Mouse (Mus musculus) embryonic facial prominence, embryonic 12.5 days (tissue): ENCODE data around the gene Caskin2. TPM values are rescaled to one million over a fixed set of nuclear protein-coding genes. Genes with fewer than 3 reads are reported as not detected.
A peak's percentile ranks its signal among the peaks of the same experiment; 100 is the strongest.

Source experiments
- ATAC-seq: fragments of 200-750 bp; cut with Nextera tagmentation; 2 replicates; pipeline ENCODE4 v1.8.0; 2017; ENCODE audit not compliant: insufficient number of reproducible peaks, insufficient read depth, low FRiP score, low TSS enrichment
- H3K27ac ChIP-seq: fragments of 300-500 bp; sonication (generic); 2 replicates; pipeline ENCODE4 v1.5.1; 2016; ENCODE audit warnings: mild to moderate bottlenecking
- H3K27me3 ChIP-seq: fragments of 300-500 bp; sonication (generic); 2 replicates; pipeline ENCODE4 v1.6.1; 2016; ENCODE audit warnings: mild to moderate bottlenecking, moderate library complexity
- H3K36me3 ChIP-seq: fragments of 300-500 bp; sonication (generic); 2 replicates; pipeline ENCODE4 v1.6.1; 2016; ENCODE audit warnings: mild to moderate bottlenecking
- H3K4me1 ChIP-seq: fragments of 300-500 bp; sonication (generic); 2 replicates; pipeline ENCODE4 v1.6.1; 2016
- H3K4me2 ChIP-seq: fragments of 300-500 bp; sonication (generic); replicated peaks from 2 replicates; pipeline ENCODE4 v1.6.1; 2016; ENCODE audit warnings: mild to moderate bottlenecking, moderate library complexity
- H3K4me3 ChIP-seq: fragments of 300-500 bp; sonication (generic); 2 replicates; pipeline ENCODE4 v1.5.1; 2016; ENCODE audit warnings: mild to moderate bottlenecking
- H3K9ac ChIP-seq: fragments of 300-500 bp; sonication (generic); 2 replicates; pipeline ENCODE4 v1.6.1; 2016; ENCODE audit warnings: mild to moderate bottlenecking, moderate library complexity
- H3K9me3 ChIP-seq: fragments of 300-500 bp; sonication (generic); 2 replicates; pipeline ENCODE4 v1.6.1; 2016; ENCODE audit warnings: mild to moderate bottlenecking, moderate library complexity
- WGBS: fragments of 180-500 bp; shearing (Covaris S2); methylation state at CpG from one replicate; pipeline ENCODE4 v1.1.7; 2016; 5-methylcytosine and 5-hydroxymethylcytosine counted together
- polyA plus RNA-seq: library from polyadenylated mRNA; unstranded; fragments of >200 nt; fragmentation: Nextera tagmentation; extraction: Ambion mirVana; gene quantifications from 2 replicates; pipeline ENCODE4 v1.2.1, GENCODE M21; 2016

Caskin2 gene
- polyA plus RNA-seq, 1 experiment from 2014 or later = 17.5 TPM

GRCm38 (mm10) chr11:115812533-115813420 lies 662 bp downstream of the Caskin2 start:
- H3K4me2 ChIP-seq = peak overlapping the region; percentile 91
- peak overlapping the region; percentile 78 for H3K27ac ChIP-seq
- no peaks in the 10 kb centered on the region for H3K27me3 ChIP-seq
- WGBS = 3% methylated on average over 28 of the region's 28 CpGs
- peak overlapping the region; percentile 90 for H3K9ac ChIP-seq
- no peak for ATAC-seq
- H3K9me3 ChIP-seq = no peaks in the 10 kb centered on the region
- peaks cover 21% of the 10 kb centered on the region for H3K36me3 ChIP-seq
- H3K4me3 ChIP-seq = peak overlapping the region; percentile 97
- H3K4me1 ChIP-seq = peaks cover 60% of the 10 kb centered on the region

GRCm38 (mm10) chr11:115812095-115812494 lies 1.3 kb downstream of the Caskin2 start:
- H3K4me1 ChIP-seq = peaks cover 66% of the 10 kb centered on the region
- 39% methylated on average over 7 of the region's 7 CpGs for WGBS
- peak overlapping the region; percentile 97 for H3K4me3 ChIP-seq
- peak overlapping the region; percentile 91 for H3K4me2 ChIP-seq
- H3K9me3 ChIP-seq = no peaks in the 10 kb centered on the region
- peaks cover 23% of the 10 kb centered on the region for H3K36me3 ChIP-seq
- H3K27me3 ChIP-seq = no peaks in the 10 kb centered on the region
- H3K9ac ChIP-seq = peak overlapping the region; percentile 90
- ATAC-seq = no peak
- no peak overlapping the region for H3K27ac ChIP-seq

- no peaks in the 10 kb centered on the region for H3K27me3 ChIP-seq
- H3K4me1 ChIP-seq = peaks cover 66% of the 10 kb centered on the region
- peak overlapping the region; percentile 97 for H3K4me3 ChIP-seq
- ATAC-seq = no peak
- H3K9me3 ChIP-seq = no peaks in the 10 kb centered on the region
- H3K9ac ChIP-seq = peak overlapping the region; percentile 90
- H3K27ac ChIP-seq = no peak overlapping the region
- 82% methylated on average over 20 of the region's 20 CpGs for WGBS
- H3K36me3 ChIP-seq = peaks cover 29% of the 10 kb centered on the region
- peak overlapping the region; percentile 91 for H3K4me2 ChIP-seq
Measured at GRCm38 (mm10) chr11:115811381-115812093, 1.9 kb downstream of the Caskin2 start.

- ATAC-seq = no peak
- 80% methylated on average over 14 of the region's 14 CpGs for WGBS
- H3K27me3 ChIP-seq = no peaks in the 10 kb centered on the region
- H3K36me3 ChIP-seq = peaks cover 36% of the 10 kb centered on the region
- H3K27ac ChIP-seq = no peak overlapping the region
- 0 out of 2 replicates have a peak overlapping the region, but pooled peaks have one; percentile 24 for H3K9ac ChIP-seq
- 0 out of 2 replicates have a peak overlapping the region, but pooled peaks have one; percentile 8 for H3K4me3 ChIP-seq
- peaks cover 61% of the 10 kb centered on the region for H3K4me1 ChIP-seq
- no peaks in the 10 kb centered on the region for H3K9me3 ChIP-seq
- peak overlapping the region; percentile 91 for H3K4me2 ChIP-seq
Measured at GRCm38 (mm10) chr11:115810377-115810776, 3.1 kb downstream of the Caskin2 start.

- Histone ChIP-seq H3K9ac (peak overlapping the region; percentile 17; the same call in 1 of the 2 replicates), H3K4me2 (peak overlapping the region; percentile 25)
- no peak for ATAC-seq
Measured at GRCm38 (mm10) chr11:115809311-115809781, 4.1 kb downstream of the Caskin2 start.

GRCm38 (mm10) chr11:115808696-115809310 lies 4.6 kb downstream of the Caskin2 start:
- Histone ChIP-seq H3K4me1 (peaks cover 55% of the 10 kb centered on the region), H3K27ac (peak overlapping the region; percentile 70), H3K9ac (0 out of 2 replicates have a peak overlapping the region, but pooled peaks have one; percentile 17), H3K27me3 (no peaks in the 10 kb centered on the region), H3K36me3 (peaks cover 49% of the 10 kb centered on the region), H3K4me2 (peak overlapping the region; percentile 25), H3K4me3 (0 out of 2 replicates have a peak overlapping the region, but pooled peaks have one; percentile 3), H3K9me3 (no peaks in the 10 kb centered on the region)
- peak; percentile 29; the same call in 1 of the 2 replicates for ATAC-seq
- 45% methylated on average over 10 of the region's 10 CpGs for WGBS

More at GRCm38 (mm10) chr11:115809311-115809781, 4.1 kb downstream of the Caskin2 start:
- H3K9me3 ChIP-seq = no peaks in the 10 kb centered on the region
- WGBS = 67% methylated on average over 8 of the region's 8 CpGs
- H3K27ac ChIP-seq = peak overlapping the region; percentile 70
- H3K4me3 ChIP-seq = 0 out of 2 replicates have a peak overlapping the region, but pooled peaks have one; percentile 3
- no peaks in the 10 kb centered on the region for H3K27me3 ChIP-seq
- peaks cover 57% of the 10 kb centered on the region for H3K4me1 ChIP-seq
- H3K36me3 ChIP-seq = peaks cover 46% of the 10 kb centered on the region

GRCm38 (mm10) chr11:115807971-115808370 lies 5.5 kb downstream of the Caskin2 start:
- no peak overlapping the region; the same call in 1 of the 2 replicates for H3K27ac ChIP-seq
- no peak overlapping the region for H3K4me3 ChIP-seq
- peaks cover 55% of the 10 kb centered on the region for H3K4me1 ChIP-seq
- no peaks in the 10 kb centered on the region for H3K27me3 ChIP-seq
- no peak for ATAC-seq
- WGBS = 69% methylated on average over 11 of the region's 11 CpGs
- H3K9ac ChIP-seq = no peak overlapping the region
- no peaks in the 10 kb centered on the region for H3K9me3 ChIP-seq
- H3K36me3 ChIP-seq = peaks cover 57% of the 10 kb centered on the region
- 0 out of 2 replicates have a peak overlapping the region, but pooled peaks have one; percentile 5 for H3K4me2 ChIP-seq

GRCm38 (mm10) chr11:115807306-115807705 lies 6.1 kb downstream of the Caskin2 start:
- H3K4me3 ChIP-seq = no peak overlapping the region
- H3K4me1 ChIP-seq = peaks cover 49% of the 10 kb centered on the region
- WGBS = 59% methylated on average over 6 of the region's 6 CpGs
- peaks cover 64% of the 10 kb centered on the region for H3K36me3 ChIP-seq
- H3K27ac ChIP-seq = no peak overlapping the region
- no peak for ATAC-seq
- no peak overlapping the region for H3K9ac ChIP-seq
- no peak overlapping the region for H3K4me2 ChIP-seq
- H3K27me3 ChIP-seq = no peaks in the 10 kb centered on the region
- H3K9me3 ChIP-seq = no peaks in the 10 kb centered on the region

GRCm38 (mm10) chr11:115806154-115806553 lies 7.3 kb downstream of the Caskin2 start:
- no peak overlapping the region for H3K4me3 ChIP-seq
- 94% methylated on average over 10 of the region's 10 CpGs for WGBS
- no peak overlapping the region for H3K9ac ChIP-seq
- H3K27ac ChIP-seq = no peak overlapping the region
- no peaks in the 10 kb centered on the region for H3K9me3 ChIP-seq
- ATAC-seq = no peak
- H3K36me3 ChIP-seq = peaks cover 69% of the 10 kb centered on the region
- H3K4me1 ChIP-seq = peaks cover 38% of the 10 kb centered on the region
- no peak overlapping the region for H3K4me2 ChIP-seq
- H3K27me3 ChIP-seq = no peaks in the 10 kb centered on the region

- ATAC-seq = no peak
- Histone ChIP-seq H3K4me2 (no peak overlapping the region), H3K9me3 (no peaks in the 10 kb centered on the region), H3K4me1 (peaks cover 26% of the 10 kb centered on the region), H3K27ac (no peak overlapping the region), H3K27me3 (no peaks in the 10 kb centered on the region), H3K36me3 (peaks cover 69% of the 10 kb centered on the region), H3K4me3 (no peak overlapping the region), H3K9ac (no peak overlapping the region)
- 95% methylated on average over 7 of the region's 7 CpGs for WGBS
Measured at GRCm38 (mm10) chr11:115805005-115805404, 8.4 kb downstream of the Caskin2 start.

GRCm38 (mm10) chr11:115803072-115803709 lies 10.2 kb downstream of the Caskin2 start:
- 94% methylated on average over 24 of the region's 24 CpGs for WGBS

More at GRCm38 (mm10) chr11:115803072-115803709, 10.2 kb downstream of the Caskin2 start:
- no peak overlapping the region for H3K9ac ChIP-seq
- H3K4me2 ChIP-seq = no peak overlapping the region
- peaks cover 8% of the 10 kb centered on the region for H3K4me1 ChIP-seq
- H3K27ac ChIP-seq = no peak overlapping the region
- peaks cover 85% of the 10 kb centered on the region for H3K36me3 ChIP-seq
- no peak for ATAC-seq
- H3K27me3 ChIP-seq = no peaks in the 10 kb centered on the region
- no peak overlapping the region for H3K4me3 ChIP-seq
- H3K9me3 ChIP-seq = no peaks in the 10 kb centered on the region
